Comparison of ENCODE assay signal across 26 mouse cellular contexts in the genomic region with DNA sequence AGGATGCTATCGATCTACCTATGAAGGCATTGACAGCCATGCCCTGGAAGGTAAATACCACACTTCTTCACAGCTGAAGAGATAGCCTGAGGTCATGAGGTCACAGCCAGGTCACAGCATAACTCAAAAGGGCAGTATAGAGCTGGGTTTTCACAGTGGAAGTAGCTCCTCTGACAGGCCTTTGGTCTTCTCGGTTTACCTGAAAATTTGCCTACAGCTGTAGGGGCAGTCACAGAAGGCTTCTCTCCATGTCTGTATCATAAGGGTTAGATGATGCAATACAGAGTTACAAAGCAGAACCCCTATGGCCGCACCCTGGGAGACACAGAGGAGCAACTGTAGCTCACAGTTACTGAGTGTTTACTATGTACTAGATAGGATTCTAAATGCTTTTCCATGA.
"Had no signal": no experiment of that assay in that cellular context is flagged by ENCODE, and none has a peak within 500 bp of the region (broad histone marks: within the 10 kb centered on the region; RNA-seq: fewer than 3 reads in every experiment).

No protein-coding gene starts in this region.

- H3K4me2 ChIP-seq: embryonic facial prominence, embryonic 12.5 days; embryonic facial prominence, embryonic 13.5 days; embryonic facial prominence, embryonic 15.5 days; forebrain, embryonic 12.5 days; forebrain, embryonic 13.5 days; forebrain, embryonic 15.5 days had no signal

- H3K4me3 ChIP-seq: embryonic facial prominence, embryonic 10.5 days; embryonic facial prominence, embryonic 12.5 days; embryonic facial prominence, embryonic 13.5 days; embryonic facial prominence, embryonic 15.5 days; erythroblast, embryonic 14.5 days; forebrain, embryonic 10.5 days; forebrain, embryonic 12.5 days; forebrain, embryonic 13.5 days; forebrain, embryonic 15.5 days; gastrocnemius, adult 2 months; heart, adult 2 months had no signal

- H3K27ac ChIP-seq: embryonic facial prominence, embryonic 10.5 days; embryonic facial prominence, embryonic 12.5 days; embryonic facial prominence, embryonic 13.5 days; embryonic facial prominence, embryonic 15.5 days; forebrain, embryonic 10.5 days; forebrain, embryonic 12.5 days; forebrain, embryonic 13.5 days; forebrain, embryonic 15.5 days; gastrocnemius, adult 2 months; heart, adult 2 months had no signal

- H3K27me3 ChIP-seq: embryonic facial prominence, embryonic 12.5 days; embryonic facial prominence, embryonic 13.5 days; embryonic facial prominence, embryonic 15.5 days; forebrain, embryonic 12.5 days; forebrain, embryonic 13.5 days; forebrain, embryonic 15.5 days had no signal

- DNase-seq: cerebellum, adult 9-11 months; cerebellum, postnatal 10 days; cerebellum, postnatal 14 days; cerebellum, postnatal 25 days; cerebellum, postnatal 36 days; embryo, embryonic 11 days; forebrain, postnatal 0 days; gastrocnemius, adult 2 months; gastrocnemius, postnatal 10 days; gastrocnemius, postnatal 14 days; gastrocnemius, postnatal 25 days; gastrocnemius, postnatal 36 days; heart, adult 11 months; heart, adult 18-20 months; heart, adult 2 months had no signal

- H3K36me3 ChIP-seq: embryonic facial prominence, embryonic 10.5 days; embryonic facial prominence, embryonic 12.5 days; embryonic facial prominence, embryonic 13.5 days; embryonic facial prominence, embryonic 15.5 days; forebrain, embryonic 10.5 days; forebrain, embryonic 12.5 days; forebrain, embryonic 15.5 days had no signal

- H3K9ac ChIP-seq: embryonic facial prominence, embryonic 12.5 days; embryonic facial prominence, embryonic 13.5 days; embryonic facial prominence, embryonic 15.5 days; forebrain, embryonic 12.5 days; forebrain, embryonic 13.5 days; forebrain, embryonic 15.5 days; forebrain, postnatal 0 days had no signal

- H3K4me1 ChIP-seq: embryonic facial prominence, embryonic 10.5 days; embryonic facial prominence, embryonic 12.5 days; embryonic facial prominence, embryonic 15.5 days; forebrain, embryonic 10.5 days; forebrain, embryonic 12.5 days; forebrain, embryonic 13.5 days; forebrain, embryonic 15.5 days had no signal

- ATAC-seq: forebrain, embryonic 13.5 days; forebrain, embryonic 14.5 days; forebrain, embryonic 15.5 days; forebrain, embryonic 16.5 days; forebrain, postnatal 0 days had no signal

- H3K9me3 ChIP-seq: embryonic facial prominence, embryonic 10.5 days; embryonic facial prominence, embryonic 12.5 days; embryonic facial prominence, embryonic 13.5 days; embryonic facial prominence, embryonic 15.5 days; forebrain, embryonic 10.5 days; forebrain, embryonic 12.5 days; forebrain, embryonic 13.5 days; forebrain, embryonic 15.5 days had no signal
